Mouse (Mus musculus) A20 (cell line): Measurements from ENCODE around the gene Col18a1.

Experiments
- DNase-seq: peaks from one replicate; pipeline ENCODE4 v3.0.0-alpha.2; 2011; ENCODE audit warnings: low read depth, low spot score

Col18a1 gene

GRCm38 (mm10) chr10:77064239-77064638, 102.1 kb downstream of the Col18a1 start:
- no peak for DNase-seq

- no peak for DNase-seq
Measured at GRCm38 (mm10) chr10:77062393-77063010, 103.8 kb downstream of the Col18a1 start.

- no peak for DNase-seq
Measured at GRCm38 (mm10) chr10:77061426-77061825, 104.9 kb downstream of the Col18a1 start.

GRCm38 (mm10) chr10:77056768-77057167, 109.6 kb downstream of the Col18a1 start:
- no peak for DNase-seq

GRCm38 (mm10) chr10:77048606-77049005, 117.7 kb downstream of the Col18a1 start:
- no peak for DNase-seq

- DNase-seq, result no peak
Measured at GRCm38 (mm10) chr10:77048196-77048595, 118.2 kb downstream of the Col18a1 start.

GRCm38 (mm10) chr10:77038579-77039174, 127.7 kb downstream of the Col18a1 start:
- DNase-seq, result no peak

GRCm38 (mm10) chr10:77035487-77035886, 130.9 kb downstream of the Col18a1 start:
- DNase-seq, result no peak

GRCm38 (mm10) chr10:77033323-77034025, 132.9 kb downstream of the Col18a1 start:
- DNase-seq, result no peak

GRCm38 (mm10) chr10:77032591-77033322, 133.6 kb downstream of the Col18a1 start:
- peak; percentile 97 for DNase-seq

GRCm38 (mm10) chr10:77031768-77032375, 134.5 kb downstream of the Col18a1 start, which contains the start of gene Slc19a1:
TSS of gene Slc19a1 (plus strand) at chr10:77032241.
- DNase-seq, result no peak

GRCm38 (mm10) chr10:77030666-77031065, 135.7 kb downstream of the Col18a1 start:
- no peak for DNase-seq

- DNase-seq, result no peak
Measured at GRCm38 (mm10) chr10:77029761-77030160, 136.6 kb downstream of the Col18a1 start.

- DNase-seq, result no peak
Measured at GRCm38 (mm10) chr10:77028782-77029296, 137.5 kb downstream of the Col18a1 start.

GRCm38 (mm10) chr10:77026944-77027343, 139.4 kb downstream of the Col18a1 start:
- no peak for DNase-seq

- no peak for DNase-seq
Measured at GRCm38 (mm10) chr10:77024231-77024630, 142.1 kb downstream of the Col18a1 start.

GRCm38 (mm10) chr10:77022301-77023130, 143.8 kb downstream of the Col18a1 start:
- no peak for DNase-seq

- DNase-seq, result peak; percentile 70
Measured at GRCm38 (mm10) chr10:77021399-77022052, 144.8 kb downstream of the Col18a1 start.

- DNase-seq, result no peak
Measured at GRCm38 (mm10) chr10:77017662-77018061, 148.7 kb downstream of the Col18a1 start.

GRCm38 (mm10) chr10:77017061-77017460, 149.3 kb downstream of the Col18a1 start:
- DNase-seq, result no peak
